Mouse (Mus musculus) liver, embryonic 13.5 days (tissue): Measurements from ENCODE around the gene St3gal4. TPM values are rescaled to one million over a fixed set of nuclear protein-coding genes. Genes with fewer than 3 reads are reported as not detected.

Source experiments
- ATAC-seq: fragments of 200-750 bp; cut with Nextera tagmentation; 2 replicates; pipeline ENCODE4 v1.8.0; 2017; ENCODE audit warnings: low read depth, mild to moderate bottlenecking, moderate number of reproducible peaks, moderate library complexity
- DNase-seq: peaks from one replicate; pipeline ENCODE4 v3.0.0; 2022
- H3K27ac ChIP-seq: fragments of 300-500 bp; sonication (generic); 2 replicates; pipeline ENCODE4 v1.5.1; 2015; ENCODE audit warnings: moderate library complexity, mild to moderate bottlenecking, inconsistent platforms
- H3K27me3 ChIP-seq: fragments of 300-500 bp; sonication (generic); 2 replicates; pipeline ENCODE4 v1.6.1; 2015; ENCODE audit warnings: mild to moderate bottlenecking, inconsistent platforms
- H3K36me3 ChIP-seq: fragments of 300-500 bp; sonication (generic); 2 replicates; pipeline ENCODE4 v1.6.1; 2015; ENCODE audit warnings: mild to moderate bottlenecking, inconsistent platforms
- H3K4me1 ChIP-seq: fragments of 300-500 bp; sonication (generic); replicated peaks from 2 replicates; pipeline ENCODE4 v1.6.1; 2015; ENCODE audit warnings: inconsistent platforms
- H3K4me2 ChIP-seq: fragments of 300-500 bp; sonication (generic); 2 replicates; pipeline ENCODE4 v1.6.1; 2015; ENCODE audit warnings: inconsistent platforms, mild to moderate bottlenecking, moderate library complexity
- H3K4me3 ChIP-seq: fragments of 300-500 bp; sonication (generic); replicated peaks from 2 replicates; pipeline ENCODE4 v1.5.1; 2015; ENCODE audit warnings: mild to moderate bottlenecking, inconsistent platforms
- H3K9ac ChIP-seq: fragments of 300-500 bp; sonication (generic); 2 replicates; pipeline ENCODE4 v1.6.1; 2015; ENCODE audit warnings: mild to moderate bottlenecking, inconsistent platforms
- H3K9me3 ChIP-seq: fragments of 300-500 bp; sonication (generic); replicated peaks from 2 replicates; pipeline ENCODE4 v1.6.1; 2016; ENCODE audit warnings: inconsistent platforms
- WGBS: fragments of 180-500 bp; shearing (Covaris S2); methylation state at CpG from one replicate; pipeline ENCODE4 v1.1.7; 2015; ENCODE audit not compliant: insufficient replicate concordance; 5-methylcytosine and 5-hydroxymethylcytosine counted together
- polyA plus RNA-seq: library from polyadenylated mRNA; unstranded; fragments of >200 nt; fragmentation: Nextera tagmentation; extraction: Ambion mirVana; gene quantifications from 2 replicates; pipeline ENCODE4 v1.2.1, GENCODE M21; 2015

Gene St3gal4
- polyA plus RNA-seq, 1 experiment from 2014 or later: 24.1 TPM

- no peak overlapping the region for H3K9ac ChIP-seq
- H3K27me3 ChIP-seq: no peaks in the 10 kb centered on the region
- H3K4me1 ChIP-seq: peaks cover 67% of the 10 kb centered on the region
- H3K4me3 ChIP-seq: no peak overlapping the region
- no peak overlapping the region for H3K4me2 ChIP-seq
- no peak for DNase-seq
- H3K9me3 ChIP-seq: no peaks in the 10 kb centered on the region
- WGBS: 90% methylated on average over 3 of the region's 3 CpGs
- H3K36me3 ChIP-seq: peaks cover 69% of the 10 kb centered on the region
- peak overlapping the region; percentile 44; the same call in 1 of the 2 replicates for H3K27ac ChIP-seq
- no peak for ATAC-seq
These were observed 9.5 kb upstream of the St3gal4 start for GRCm38 (mm10) chr9:35128564-35128963.

- no peak for ATAC-seq
- Histone ChIP-seq H3K4me1 (peaks cover 77% of the 10 kb centered on the region), H3K4me2 (no peak overlapping the region), H3K9me3 (no peaks in the 10 kb centered on the region), H3K27me3 (no peaks in the 10 kb centered on the region), H3K27ac (peak overlapping the region; percentile 97), H3K36me3 (peaks cover 69% of the 10 kb centered on the region), H3K4me3 (no peak overlapping the region), H3K9ac (no peak overlapping the region)
- WGBS: 88% methylated on average over 5 of the region's 5 CpGs
- DNase-seq: no peak
These were observed 8.5 kb upstream of the St3gal4 start for GRCm38 (mm10) chr9:35127561-35127960.

- no peak overlapping the region for H3K4me2 ChIP-seq
- peaks cover 67% of the 10 kb centered on the region for H3K36me3 ChIP-seq
- WGBS: 71% methylated on average over 6 of the region's 6 CpGs
- H3K9ac ChIP-seq: no peak overlapping the region
- ATAC-seq: no peak
- H3K4me3 ChIP-seq: no peak overlapping the region
- H3K9me3 ChIP-seq: no peaks in the 10 kb centered on the region
- peaks cover 81% of the 10 kb centered on the region for H3K4me1 ChIP-seq
- H3K27ac ChIP-seq: peak overlapping the region; percentile 97
- no peak for DNase-seq
- H3K27me3 ChIP-seq: no peaks in the 10 kb centered on the region
These were observed 8.1 kb upstream of the St3gal4 start for GRCm38 (mm10) chr9:35127147-35127546.

- Histone ChIP-seq H3K4me2 (no peak overlapping the region; the same call in 1 of the 2 replicates), H3K9ac (peak overlapping the region; percentile 68), H3K27me3 (no peaks in the 10 kb centered on the region), H3K4me3 (no peak overlapping the region), H3K9me3 (no peaks in the 10 kb centered on the region), H3K4me1 (peaks cover 89% of the 10 kb centered on the region), H3K36me3 (peaks cover 76% of the 10 kb centered on the region), H3K27ac (peak overlapping the region; percentile 97)
- ATAC-seq (no peak), DNase-seq (no peak)
- WGBS: 75% methylated on average over 8 of the region's 8 CpGs
These were observed 5.5 kb upstream of the St3gal4 start for GRCm38 (mm10) chr9:35124678-35124955.

- peak; percentile 62 for DNase-seq
- WGBS: 21% methylated on average over 11 of the region's 11 CpGs
- H3K4me3 ChIP-seq: no peak overlapping the region
- peak; percentile 56 for ATAC-seq
- H3K9me3 ChIP-seq: no peaks in the 10 kb centered on the region
- H3K9ac ChIP-seq: peak overlapping the region; percentile 68
- no peaks in the 10 kb centered on the region for H3K27me3 ChIP-seq
- peaks cover 76% of the 10 kb centered on the region for H3K36me3 ChIP-seq
- peak overlapping the region; percentile 97 for H3K27ac ChIP-seq
- peak overlapping the region; percentile 60 for H3K4me2 ChIP-seq
- peaks cover 89% of the 10 kb centered on the region for H3K4me1 ChIP-seq
These were observed 5.0 kb upstream of the St3gal4 start for GRCm38 (mm10) chr9:35123804-35124677.

GRCm38 (mm10) chr9:35123456-35123803 lies 4.4 kb upstream of the St3gal4 start:
- Histone ChIP-seq H3K4me2 (peak overlapping the region; percentile 60), H3K36me3 (peaks cover 72% of the 10 kb centered on the region), H3K27ac (peak overlapping the region; percentile 97), H3K4me1 (peaks cover 90% of the 10 kb centered on the region), H3K27me3 (no peaks in the 10 kb centered on the region), H3K9ac (peak overlapping the region; percentile 68), H3K4me3 (no peak overlapping the region), H3K9me3 (no peaks in the 10 kb centered on the region)
- ATAC-seq (peak; percentile 47), DNase-seq (no peak)
- 17% methylated on average over 2 of the region's 2 CpGs for WGBS

- peak; percentile 93 for ATAC-seq
- 19% methylated on average over 5 of the region's 5 CpGs for WGBS
- no peaks in the 10 kb centered on the region for H3K27me3 ChIP-seq
- peak overlapping the region; percentile 68 for H3K9ac ChIP-seq
- DNase-seq: peak; percentile 89
- H3K27ac ChIP-seq: peak overlapping the region; percentile 97
- H3K9me3 ChIP-seq: no peaks in the 10 kb centered on the region
- H3K4me1 ChIP-seq: peaks cover 92% of the 10 kb centered on the region
- H3K36me3 ChIP-seq: peaks cover 65% of the 10 kb centered on the region
- peak overlapping the region; percentile 60 for H3K4me2 ChIP-seq
- peak overlapping the region; percentile 18 for H3K4me3 ChIP-seq
These were observed 3.6 kb upstream of the St3gal4 start for GRCm38 (mm10) chr9:35122551-35123266.

GRCm38 (mm10) chr9:35118563-35118962 lies 505 bp downstream of the St3gal4 start:
- Histone ChIP-seq H3K9me3 (no peaks in the 10 kb centered on the region), H3K4me3 (peak overlapping the region; percentile 72), H3K9ac (peak overlapping the region; percentile 88), H3K36me3 (peaks cover 37% of the 10 kb centered on the region), H3K4me2 (peak overlapping the region; percentile 95), H3K4me1 (peaks cover 91% of the 10 kb centered on the region), H3K27me3 (no peaks in the 10 kb centered on the region), H3K27ac (peak overlapping the region; percentile 96)
- ATAC-seq: no peak
- DNase-seq: no peak
- WGBS: 50% methylated on average over 2 of the region's 2 CpGs

GRCm38 (mm10) chr9:35117384-35118295 lies 1.4 kb downstream of the St3gal4 start:
- Histone ChIP-seq H3K4me2 (peak overlapping the region; percentile 95), H3K36me3 (peaks cover 44% of the 10 kb centered on the region), H3K4me3 (peak overlapping the region; percentile 72), H3K4me1 (peaks cover 91% of the 10 kb centered on the region), H3K27ac (peak overlapping the region; percentile 96), H3K9me3 (no peaks in the 10 kb centered on the region), H3K9ac (peak overlapping the region; percentile 88), H3K27me3 (no peaks in the 10 kb centered on the region)
- ATAC-seq (peak; percentile 9), DNase-seq (peak; percentile 53)
- 8% methylated on average over 15 of the region's 15 CpGs for WGBS

- WGBS: under 1% methylated on average over 80 of the region's 84 CpGs
- Histone ChIP-seq H3K4me1 (peaks cover 91% of the 10 kb centered on the region), H3K36me3 (peaks cover 52% of the 10 kb centered on the region)
These were observed 2.4 kb downstream of the St3gal4 start for GRCm38 (mm10) chr9:35116391-35117381.

More at GRCm38 (mm10) chr9:35116391-35117381, 2.4 kb downstream of the St3gal4 start:
- Histone ChIP-seq H3K4me2 (peak overlapping the region; percentile 95), H3K27me3 (no peaks in the 10 kb centered on the region), H3K4me3 (peak overlapping the region; percentile 72), H3K9ac (peak overlapping the region; percentile 88), H3K27ac (peak overlapping the region; percentile 96), H3K9me3 (no peaks in the 10 kb centered on the region)
- DNase-seq (peak; percentile 77), ATAC-seq (peak; percentile 87)
